Mouse (Mus musculus) heart, embryonic 13.5 days (tissue): Measurements from ENCODE around the gene Olfr976. TPM values are rescaled to one million over a fixed set of nuclear protein-coding genes. Genes with fewer than 3 reads are reported as not detected.
"Not testable (repeated sequence)": the region's sequence is repeated elsewhere in the genome, so short reads cannot be mapped to it uniquely, and the experiment has no call there.

Source experiments
- ATAC-seq: fragments of 200-750 bp; cut with Nextera tagmentation; 2 replicates; pipeline ENCODE4 v1.8.0; 2017; ENCODE audit warnings: moderate TSS enrichment; ENCODE audit not compliant: insufficient number of reproducible peaks, low FRiP score, low TSS enrichment; ENCODE audit errors: extremely low read depth
- H3K27ac ChIP-seq: fragments of 300-500 bp; sonication (generic); replicated peaks from 2 replicates; pipeline ENCODE4 v1.5.1; 2015; ENCODE audit warnings: moderate library complexity, mild to moderate bottlenecking, inconsistent platforms
- H3K27me3 ChIP-seq: fragments of 300-500 bp; sonication (generic); replicated peaks from 2 replicates; pipeline ENCODE4 v1.6.1; 2015; ENCODE audit warnings: mild to moderate bottlenecking, inconsistent platforms
- H3K36me3 ChIP-seq: fragments of 300-500 bp; sonication (generic); 2 replicates; pipeline ENCODE4 v1.6.1; 2015; ENCODE audit warnings: mild to moderate bottlenecking, inconsistent platforms
- H3K4me1 ChIP-seq: fragments of 300-500 bp; sonication (generic); 2 replicates; pipeline ENCODE4 v1.6.1; 2015; ENCODE audit warnings: inconsistent platforms
- H3K4me2 ChIP-seq: fragments of 300-500 bp; sonication (generic); 2 replicates; pipeline ENCODE4 v1.6.1; 2015; ENCODE audit warnings: inconsistent platforms, mild to moderate bottlenecking, moderate library complexity
- H3K4me3 ChIP-seq: fragments of 300-500 bp; sonication (generic); 2 replicates; pipeline ENCODE4 v1.5.1; 2015; ENCODE audit warnings: moderate library complexity, mild to moderate bottlenecking, inconsistent platforms
- H3K9ac ChIP-seq: fragments of 300-500 bp; sonication (generic); 2 replicates; pipeline ENCODE4 v1.6.1; 2015; ENCODE audit warnings: inconsistent platforms, mild to moderate bottlenecking, moderate library complexity
- H3K9me3 ChIP-seq: fragments of 300-500 bp; sonication (generic); 2 replicates; pipeline ENCODE4 v1.6.1; 2016; ENCODE audit warnings: inconsistent platforms
- WGBS: fragments of 180-500 bp; shearing (Covaris S2); methylation state at CpG from one replicate; pipeline ENCODE4 v1.1.7; 2015; ENCODE audit warnings: mixed read lengths; 5-methylcytosine and 5-hydroxymethylcytosine counted together
- polyA plus RNA-seq: library from polyadenylated mRNA; unstranded; fragments of >200 nt; fragmentation: Nextera tagmentation; extraction: Ambion mirVana; gene quantifications from 2 replicates; pipeline ENCODE4 v1.2.1, GENCODE M21; 2015

The Olfr976 gene
- not detected in 2 replicates for polyA plus RNA-seq

DNA sequence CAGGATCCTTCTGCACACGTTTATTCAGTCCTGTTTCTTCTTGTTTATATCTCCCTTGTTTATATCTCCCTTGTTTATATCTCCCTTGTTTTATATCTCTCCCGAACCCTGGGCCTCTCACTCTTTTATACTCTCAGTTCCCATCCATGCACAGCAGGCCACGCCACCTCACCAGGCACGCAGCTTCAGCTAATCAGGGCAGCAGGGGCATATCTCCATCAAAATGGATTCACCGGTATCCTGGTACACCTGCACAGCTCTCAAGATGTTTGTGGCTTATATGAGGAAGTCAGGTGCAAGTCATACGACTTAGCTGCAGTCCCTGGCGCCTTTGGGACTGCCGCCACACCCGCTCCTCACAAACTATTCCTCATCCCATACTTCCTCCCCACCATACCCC lies at the start of gene Olfr976:
Olfr976 (minus strand) TSS at position 101 of the 400 bp plus-strand sequence.
- not testable (repeated sequence) for H3K27ac ChIP-seq, H3K9ac ChIP-seq, H3K4me3 ChIP-seq, ATAC-seq, H3K9me3 ChIP-seq, H3K36me3 ChIP-seq, H3K4me2 ChIP-seq, H3K4me1 ChIP-seq, H3K27me3 ChIP-seq
- WGBS: 73% methylated on average over 6 of the region's 9 CpGs

DNA sequence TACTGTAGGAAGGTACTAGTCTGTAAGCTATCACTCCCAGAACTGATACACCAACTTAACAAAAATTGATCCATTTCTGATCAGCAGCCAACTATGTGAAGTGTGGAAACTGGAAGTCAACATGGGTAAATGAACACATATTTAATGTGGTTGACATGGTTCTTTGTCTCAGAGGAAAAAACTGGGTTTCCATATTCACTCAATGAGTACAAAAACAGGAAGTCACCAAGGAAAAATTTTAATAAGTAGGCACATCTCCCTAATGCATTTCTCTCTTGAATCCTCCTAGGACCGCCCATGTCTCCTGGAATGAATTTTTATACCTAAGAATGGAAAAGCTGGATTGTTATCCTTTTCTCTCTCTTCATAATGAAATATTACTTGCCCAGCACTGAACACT lies 48.5 kb upstream of the Olfr976 start, which contains the start of gene Olfr980:
Olfr980 (minus strand) TSS at position 101 of the 400 bp plus-strand sequence.
- H3K36me3 ChIP-seq: no peaks in the 10 kb centered on the region
- no peaks in the 10 kb centered on the region for H3K27me3 ChIP-seq
- no peak within 1 kb of the TSS for H3K27ac ChIP-seq
- 43% methylated on average over 1 of the region's 1 CpGs for WGBS
- H3K4me3 ChIP-seq: no peak within 1 kb of the TSS
- no peaks in the 10 kb centered on the region for H3K9me3 ChIP-seq
- no peak within 1 kb of the TSS for H3K9ac ChIP-seq
- ATAC-seq: no peak
- no peaks in the 10 kb centered on the region for H3K4me1 ChIP-seq
- H3K4me2 ChIP-seq: no peak within 1 kb of the TSS

DNA sequence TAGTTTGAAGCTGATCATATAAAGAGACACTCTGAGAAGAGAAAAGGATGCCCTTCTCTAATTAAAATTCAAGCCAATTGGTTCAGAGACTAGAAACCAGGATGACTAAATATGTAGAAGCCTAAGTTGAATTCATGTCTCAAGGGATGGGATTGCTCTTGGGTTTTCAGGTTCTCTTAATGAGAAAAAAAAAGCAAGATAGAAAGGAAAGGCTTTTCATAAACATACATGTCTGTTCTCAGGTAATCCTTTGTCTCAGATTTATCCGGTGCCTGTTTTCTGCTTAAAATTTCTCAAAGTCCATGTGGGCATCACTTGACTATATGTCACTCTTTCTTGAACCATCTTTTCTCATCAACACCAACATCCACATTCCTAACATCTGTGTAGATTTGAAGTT lies 42.4 kb upstream of the Olfr976 start, which contains the start of gene Olfr979:
Olfr979 (minus strand) TSS at position 101 of the 400 bp plus-strand sequence.
- Histone ChIP-seq H3K27me3 (no peaks in the 10 kb centered on the region), H3K4me3 (no peak within 1 kb of the TSS), H3K9me3 (no peaks in the 10 kb centered on the region), H3K36me3 (no peaks in the 10 kb centered on the region), H3K27ac (no peak within 1 kb of the TSS), H3K9ac (no peak within 1 kb of the TSS), H3K4me2 (no peak within 1 kb of the TSS), H3K4me1 (no peaks in the 10 kb centered on the region)
- no peak for ATAC-seq
- 82% methylated on average over 1 of the region's 1 CpGs for WGBS

DNA sequence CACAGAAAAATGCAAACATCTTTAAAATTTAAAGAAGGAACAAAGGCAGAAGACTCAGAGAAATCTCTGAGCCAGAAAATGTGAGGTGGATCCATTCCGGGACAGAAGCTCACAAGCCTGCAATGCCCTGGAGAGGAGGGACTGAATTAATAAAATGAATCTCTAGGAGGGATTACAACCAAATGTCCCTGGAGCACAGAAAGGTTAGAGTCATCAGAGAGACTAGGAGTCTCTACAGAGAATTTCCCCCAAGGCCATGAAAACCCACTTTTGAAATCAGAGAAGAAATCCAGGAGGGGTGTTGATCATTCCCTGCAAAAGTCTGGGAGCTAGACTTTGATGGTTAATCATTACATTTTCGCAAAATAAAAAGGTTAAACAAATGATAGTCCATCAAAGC lies 30.9 kb upstream of the Olfr976 start, which contains the start of gene Olfr978:
Olfr978 (plus strand) TSS at position 301 of the 400 bp plus-strand sequence.
- Histone ChIP-seq H3K4me3 (no peak within 1 kb of the TSS), H3K27ac (no peak within 1 kb of the TSS), H3K36me3 (no peaks in the 10 kb centered on the region), H3K4me1 (no peaks in the 10 kb centered on the region), H3K9ac (no peak within 1 kb of the TSS), H3K27me3 (no peaks in the 10 kb centered on the region), H3K4me2 (no peak within 1 kb of the TSS), H3K9me3 (no peaks in the 10 kb centered on the region)
- 75% methylated on average over 2 of the region's 2 CpGs for WGBS
- ATAC-seq: no peak

DNA sequence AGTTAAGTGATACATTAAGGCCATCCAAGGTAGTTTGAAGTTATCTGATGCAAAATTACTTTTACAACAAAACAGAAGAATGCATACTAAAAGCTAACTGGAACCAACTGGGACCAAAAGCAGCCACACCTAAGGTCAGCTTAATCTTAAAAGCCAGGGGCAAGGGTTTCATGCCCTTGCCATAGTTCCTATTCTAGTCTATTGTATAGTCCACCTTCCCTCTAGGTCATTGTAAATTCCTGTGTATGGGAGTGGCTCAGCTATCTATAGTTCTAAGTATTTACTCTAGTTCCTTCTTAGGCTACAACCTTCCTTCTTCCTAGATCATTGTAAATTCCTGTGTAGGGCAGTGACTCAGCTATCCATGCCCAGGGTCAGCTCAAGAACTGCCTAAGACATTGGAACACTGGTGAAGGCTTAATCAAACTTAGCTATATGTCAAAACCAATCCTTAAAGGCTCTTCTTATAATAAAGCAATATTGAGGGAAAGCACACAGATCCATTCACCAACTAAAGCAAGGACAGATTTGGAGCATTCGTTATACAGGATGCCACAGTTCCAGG lies 15.7 kb upstream of the Olfr976 start:
- H3K27ac ChIP-seq, H3K4me2 ChIP-seq, H3K9ac ChIP-seq, H3K36me3 ChIP-seq, H3K27me3 ChIP-seq, H3K9me3 ChIP-seq, H3K4me3 ChIP-seq, H3K4me1 ChIP-seq, ATAC-seq: not testable (repeated sequence)
- WGBS: 61% methylated on average over 1 of the region's 1 CpGs

DNA sequence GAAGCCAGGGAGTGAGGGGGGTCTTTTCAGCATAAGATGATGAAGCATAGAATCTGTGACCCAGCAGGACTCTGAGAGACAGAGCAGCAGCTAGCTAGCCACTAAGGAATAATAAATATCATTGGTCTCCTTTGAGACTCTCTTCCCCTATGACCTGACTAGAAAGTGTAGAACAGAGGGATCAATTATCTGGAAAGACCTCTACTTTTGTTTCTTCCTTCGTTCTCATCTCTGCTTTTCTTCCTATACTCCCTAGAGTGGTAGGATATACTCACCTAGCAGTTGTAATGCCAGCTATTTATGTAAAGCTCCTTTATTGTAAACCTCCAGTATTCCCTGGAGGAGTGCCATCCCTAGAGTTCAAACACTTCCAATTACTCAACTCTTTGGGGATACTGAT lies 9.0 kb downstream of the Olfr976 start, which contains the start of gene Olfr975:
Olfr975 (minus strand) TSS at position 101 of the 400 bp plus-strand sequence.
- Histone ChIP-seq H3K4me1 (no peaks in the 10 kb centered on the region), H3K9ac (no peak within 1 kb of the TSS), H3K4me2 (no peak within 1 kb of the TSS), H3K36me3 (no peaks in the 10 kb centered on the region), H3K27ac (no peak within 1 kb of the TSS), H3K27me3 (no peaks in the 10 kb centered on the region), H3K4me3 (no peak within 1 kb of the TSS), H3K9me3 (no peaks in the 10 kb centered on the region)
- WGBS: 48% methylated on average over 1 of the region's 1 CpGs
- ATAC-seq: no peak

DNA sequence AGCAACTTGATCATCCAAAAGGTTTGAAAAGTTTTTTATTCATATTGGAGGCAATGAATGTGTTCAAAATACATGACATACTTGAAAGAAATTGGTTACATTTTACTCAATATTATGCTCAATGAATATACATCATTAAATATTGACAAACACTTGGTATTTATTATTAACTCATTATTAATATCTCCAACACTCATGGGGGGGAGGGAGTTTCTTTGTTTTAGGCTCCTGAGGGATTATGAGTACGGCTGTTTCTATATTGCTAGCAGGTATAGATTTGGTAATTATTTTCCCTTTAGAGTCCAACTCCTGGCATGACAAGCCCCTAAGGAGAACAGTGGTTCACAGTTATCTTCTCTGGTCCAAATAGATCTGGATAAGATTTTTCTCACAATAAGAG lies 23.7 kb downstream of the Olfr976 start, which contains the start of gene Olfr974:
Olfr974 (plus strand) TSS at position 301 of the 400 bp plus-strand sequence.
- H3K27me3 ChIP-seq: no peaks in the 10 kb centered on the region
- H3K36me3 ChIP-seq: no peaks in the 10 kb centered on the region
- ATAC-seq: no peak
- WGBS: 65% methylated on average over 1 of the region's 1 CpGs
- no peak within 1 kb of the TSS for H3K9ac ChIP-seq
- H3K9me3 ChIP-seq: no peaks in the 10 kb centered on the region
- no peak within 1 kb of the TSS for H3K4me3 ChIP-seq
- no peaks in the 10 kb centered on the region for H3K4me1 ChIP-seq
- no peak within 1 kb of the TSS for H3K27ac ChIP-seq
- no peak within 1 kb of the TSS for H3K4me2 ChIP-seq

DNA sequence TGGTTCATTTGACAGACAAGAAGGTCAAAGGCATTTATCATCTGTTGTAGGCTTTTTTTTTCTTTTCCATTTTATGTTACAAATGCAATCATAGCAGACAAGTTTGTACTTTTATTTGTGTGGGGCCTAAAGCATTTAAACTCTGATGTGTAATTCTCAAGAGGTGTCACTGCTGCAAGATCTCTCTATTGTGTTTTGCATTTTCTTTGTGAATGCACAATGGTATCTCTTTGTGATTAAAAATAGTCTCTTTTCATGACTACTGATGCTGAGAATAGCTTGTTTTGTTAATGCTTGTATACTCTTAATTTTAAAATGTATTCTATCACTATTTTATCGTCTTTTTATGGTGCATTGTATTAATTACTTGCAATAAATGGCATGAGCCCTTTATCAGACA lies 32.1 kb downstream of the Olfr976 start:
- not testable (repeated sequence) for ATAC-seq

DNA sequence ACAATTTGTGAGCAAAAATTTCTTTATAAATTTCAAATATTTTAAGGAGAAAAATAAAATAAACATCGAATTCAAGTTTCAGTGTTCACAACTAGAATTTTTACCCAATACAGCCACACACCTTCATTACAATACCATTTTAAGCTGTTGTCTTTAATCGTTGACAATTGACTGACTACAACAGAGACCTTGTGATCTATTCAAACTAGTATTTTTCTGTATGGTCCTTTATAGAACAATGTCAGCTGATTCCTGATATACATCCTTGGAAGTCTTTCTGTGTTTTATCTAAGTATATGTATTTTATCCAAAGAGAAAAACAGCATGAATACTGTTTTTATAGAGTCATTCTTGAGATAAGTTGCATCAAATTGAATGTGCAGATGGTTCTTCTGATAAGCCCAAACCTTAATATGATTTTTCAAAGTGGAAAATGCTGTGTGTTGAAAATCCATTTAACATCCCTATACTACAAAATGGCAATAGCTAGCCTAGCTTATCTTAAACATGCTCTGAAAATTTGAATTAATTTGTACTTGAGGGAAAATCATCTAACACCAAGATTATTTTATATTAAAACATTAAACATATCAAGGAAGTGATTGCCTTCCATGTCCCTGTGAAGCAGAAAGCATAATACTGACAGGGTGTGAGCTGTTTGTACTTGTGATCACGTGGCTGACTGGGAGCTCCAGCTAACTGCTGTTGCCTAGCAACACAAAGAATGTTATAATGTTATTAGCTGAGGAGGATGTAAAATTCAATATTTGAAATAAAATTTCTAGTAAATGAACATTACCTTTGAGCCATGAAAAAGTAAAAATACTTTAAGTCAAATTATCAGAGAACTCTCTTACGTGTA lies 32.7 kb downstream of the Olfr976 start:
- ATAC-seq, H3K9ac ChIP-seq, H3K4me2 ChIP-seq, H3K27me3 ChIP-seq, H3K9me3 ChIP-seq, H3K4me1 ChIP-seq, H3K4me3 ChIP-seq, H3K27ac ChIP-seq, H3K36me3 ChIP-seq: not testable (repeated sequence)
- WGBS: no CpG with 5 or more reads among the region's 4 CpGs

More for the DNA sequence above, 32.1 kb downstream of the Olfr976 start:
- H3K36me3 ChIP-seq, H3K9ac ChIP-seq, H3K27ac ChIP-seq, H3K27me3 ChIP-seq, H3K9me3 ChIP-seq, H3K4me2 ChIP-seq, H3K4me1 ChIP-seq, H3K4me3 ChIP-seq: not testable (repeated sequence)
- 58% methylated on average over 1 of the region's 1 CpGs for WGBS

DNA sequence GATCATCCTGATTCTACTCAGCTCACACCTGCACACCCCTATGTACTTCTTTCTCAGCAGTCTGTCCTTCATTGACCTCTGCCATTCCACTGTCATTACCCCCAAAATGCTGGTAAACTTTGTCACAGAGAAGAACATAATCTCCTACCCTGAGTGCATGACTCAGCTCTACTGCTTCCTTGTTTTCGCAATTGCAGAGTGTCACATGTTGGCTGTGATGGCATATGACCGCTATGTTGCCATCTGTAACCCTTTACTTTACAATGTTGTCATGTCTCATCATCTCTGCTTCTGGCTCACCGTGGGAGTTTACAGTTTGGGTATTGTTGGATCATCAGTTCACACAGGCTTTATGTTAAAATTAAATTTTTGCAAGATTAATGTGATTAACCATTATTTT lies 51.0 kb downstream of the Olfr976 start:
- H3K4me2 ChIP-seq: no peak overlapping the region
- no peak overlapping the region for H3K4me3 ChIP-seq
- no peak overlapping the region for H3K27ac ChIP-seq
- no peak overlapping the region for H3K9ac ChIP-seq
- H3K36me3 ChIP-seq: no peaks in the 10 kb centered on the region
- no peaks in the 10 kb centered on the region for H3K9me3 ChIP-seq
- no peaks in the 10 kb centered on the region for H3K27me3 ChIP-seq
- H3K4me1 ChIP-seq: no peaks in the 10 kb centered on the region
- WGBS: 71% methylated on average over 3 of the region's 3 CpGs
- ATAC-seq: no peak

DNA sequence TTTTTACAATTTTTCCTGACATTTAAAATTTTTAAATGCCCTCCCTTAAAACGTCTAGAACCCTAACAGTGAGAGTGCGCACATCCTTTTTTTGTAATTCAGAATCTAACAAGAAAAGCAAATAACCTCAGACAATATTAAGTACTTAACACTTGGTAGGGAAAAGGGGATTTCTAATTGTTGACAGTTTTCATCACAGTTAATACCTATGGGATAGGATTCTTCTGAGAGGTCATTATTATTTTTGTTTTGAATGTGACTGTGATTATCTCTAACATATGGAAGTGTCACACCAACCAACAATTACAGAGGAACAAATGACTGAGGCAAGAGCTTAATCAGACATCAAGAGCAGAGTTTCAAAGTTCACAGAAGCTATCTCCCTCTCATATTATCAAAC lies 53.9 kb downstream of the Olfr976 start, which contains the start of gene Olfr229:
Olfr229 (plus strand) TSS at position 301 of the 400 bp plus-strand sequence.
- no peak within 1 kb of the TSS for H3K27ac ChIP-seq
- no peaks in the 10 kb centered on the region for H3K4me1 ChIP-seq
- no peak within 1 kb of the TSS for H3K9ac ChIP-seq
- H3K36me3 ChIP-seq: no peaks in the 10 kb centered on the region
- H3K27me3 ChIP-seq: no peaks in the 10 kb centered on the region
- no peaks in the 10 kb centered on the region for H3K9me3 ChIP-seq
- no peak within 1 kb of the TSS for H3K4me2 ChIP-seq
- no peak within 1 kb of the TSS for H3K4me3 ChIP-seq
- WGBS: 56% methylated on average over 2 of the region's 2 CpGs
- ATAC-seq: no peak
